Mouse (Mus musculus): ENCODE measurements at regions not wholly inside any gene's neighbourhood (a gene's known extent, or its start where the extent isn't known, plus 50 kb on each side); places are given as distances from the start of the nearest gene placed in this dataset.

- Histone ChIP-seq H3K27ac (ENCODE audit: control insufficient read depth, low read depth, low read length) (no peak overlapping the region), H3K4me3 (ENCODE audit: control insufficient read depth in 1 of 2, insufficient read depth in 1 of 2, low read depth in 2 of 2, low read length in 2 of 2) (no peak overlapping the region), H3K36me3 (ENCODE audit: control insufficient read depth in 1 of 2, insufficient read depth in 2 of 2, low read length in 2 of 2) (no peaks in the 10 kb centered on the region), H3K4me1 (ENCODE audit: control insufficient read depth in 1 of 2, insufficient read depth in 2 of 2, low read length in 2 of 2) (no peaks in the 10 kb centered on the region), H3K9ac (ENCODE audit: control insufficient read depth, low read depth, low read length, poor library complexity, severe bottlenecking) (no peak overlapping the region), H3K27me3 (ENCODE audit: control insufficient read depth in 1 of 2, insufficient read depth in 2 of 2, low read length in 2 of 2) (peaks cover 0 to 1% of the 10 kb centered on the region in 2 experiments; a peak in 2 of 4 replicates), H3K9me3 (replicated peaks; ENCODE audit: insufficient read depth, low read length) (no peaks in the 10 kb centered on the region), H3K79me2 (ENCODE audit: control insufficient read depth, insufficient read depth, low read length, poor library complexity) (no peaks in the 10 kb centered on the region)
- no peak for TF ChIP-seq HCFC1 (IDR thresholded peaks at IDR 0.05; ENCODE audit: low read depth, low read length)
- no peak for TF ChIP-seq UBTF (IDR thresholded peaks at IDR 0.05; ENCODE audit: borderline replicate concordance, insufficient read depth, low read depth, low read length)
- TF ChIP-seq GATA1 (IDR thresholded peaks at IDR 0.05; ENCODE audit: low read depth, low read length), result no peak
- no peak for TF ChIP-seq E2F4 (IDR thresholded peaks at IDR 0.05; ENCODE audit: borderline replicate concordance, low read depth, low read length)
- no peak for TF ChIP-seq ZNF384 (IDR thresholded peaks at IDR 0.05; ENCODE audit: low read depth, low read length)
- no peak for TF ChIP-seq TAL1 (IDR thresholded peaks at IDR 0.05; ENCODE audit: low read length)
- no peak for TF ChIP-seq RCOR1 (IDR thresholded peaks at IDR 0.05; ENCODE audit: low read depth, low read length)
- TF ChIP-seq MAX (IDR thresholded peaks at IDR 0.05; ENCODE audit: low read length), result no peak
- TF ChIP-seq MEF2A (IDR thresholded peaks at IDR 0.05; ENCODE audit: extremely low read depth, insufficient replicate concordance, low read depth, low read length, poor library complexity, severe bottlenecking), result no peak
- TF ChIP-seq ELF1 (IDR thresholded peaks at IDR 0.05; ENCODE audit: low read depth, low read length), result no peak
- TF ChIP-seq EP300 (IDR thresholded peaks at IDR 0.05; ENCODE audit: low read depth in 1 of 2, low read length in 2 of 2), result no peak
- TF ChIP-seq ZKSCAN1 (IDR thresholded peaks at IDR 0.05; ENCODE audit: low read depth, low read length), result no peak
- no peak for TF ChIP-seq ETS1 (IDR thresholded peaks at IDR 0.05; ENCODE audit: low read depth, low read length)
- no peak for TF ChIP-seq TBP (IDR thresholded peaks at IDR 0.05; ENCODE audit: low read depth, low read length)
- no peak for TF ChIP-seq POLR2AphosphoS2 (IDR thresholded peaks at IDR 0.05; ENCODE audit: low read length)
- no peak for TF ChIP-seq CHD2 (IDR thresholded peaks at IDR 0.05; ENCODE audit: low read length)
- TF ChIP-seq NRF1 (IDR thresholded peaks at IDR 0.05; ENCODE audit: insufficient read depth, low read depth, low read length, poor library complexity, severe bottlenecking), result no peak
- TF ChIP-seq USF2 (IDR thresholded peaks at IDR 0.05; ENCODE audit: borderline replicate concordance in 1 of 2, insufficient read depth in 1 of 2, low read depth in 1 of 2, low read length in 2 of 2), result no peak
- DNase-seq (ENCODE audit: low read depth, low spot score), result no peak
These were observed 342.2 kb upstream of the Meox2 start for GRCm38 (mm10) chr12:36766167-36766566.

GRCm38 (mm10) chr12:36780761-36781160, 327.6 kb upstream of the Meox2 start:
- Histone ChIP-seq H3K36me3 (ENCODE audit: control insufficient read depth in 1 of 2, insufficient read depth in 2 of 2, low read length in 2 of 2) (no peaks in the 10 kb centered on the region), H3K4me3 (ENCODE audit: control insufficient read depth in 1 of 2, insufficient read depth in 1 of 2, low read depth in 2 of 2, low read length in 2 of 2) (no peak overlapping the region), H3K9ac (ENCODE audit: control insufficient read depth, low read depth, low read length, poor library complexity, severe bottlenecking) (no peak overlapping the region), H3K79me2 (ENCODE audit: control insufficient read depth, insufficient read depth, low read length, poor library complexity) (no peaks in the 10 kb centered on the region), H3K4me1 (ENCODE audit: control insufficient read depth in 1 of 2, insufficient read depth in 2 of 2, low read length in 2 of 2) (no peaks in the 10 kb centered on the region), H3K27me3 (ENCODE audit: control insufficient read depth in 1 of 2, insufficient read depth in 2 of 2, low read length in 2 of 2) (peaks cover 0 to 2% of the 10 kb centered on the region in 2 experiments; a peak in 2 of 4 replicates), H3K9me3 (replicated peaks; ENCODE audit: insufficient read depth, low read length) (no peaks in the 10 kb centered on the region), H3K27ac (ENCODE audit: control insufficient read depth, low read depth, low read length) (no peak overlapping the region)
- no peak for DNase-seq (ENCODE audit: low read depth, low spot score)
- TF ChIP-seq GABPA (IDR thresholded peaks at IDR 0.05; ENCODE audit: low read depth, low read length), result no peak
- no peak for TF ChIP-seq ETS1 (IDR thresholded peaks at IDR 0.05; ENCODE audit: low read depth, low read length)
- no peak for TF ChIP-seq USF1 (IDR thresholded peaks at IDR 0.05; ENCODE audit: low read depth, low read length)
- no peak for TF ChIP-seq HCFC1 (IDR thresholded peaks at IDR 0.05; ENCODE audit: low read depth, low read length)
- no peak for TF ChIP-seq MYB (IDR thresholded peaks at IDR 0.05; ENCODE audit: low read depth, low read length)
- no peak for TF ChIP-seq UBTF (IDR thresholded peaks at IDR 0.05; ENCODE audit: borderline replicate concordance, insufficient read depth, low read depth, low read length)
- no peak for TF ChIP-seq MEF2A (IDR thresholded peaks at IDR 0.05; ENCODE audit: extremely low read depth, insufficient replicate concordance, low read depth, low read length, poor library complexity, severe bottlenecking)
- TF ChIP-seq ZC3H11A (IDR thresholded peaks at IDR 0.05; ENCODE audit: low read depth, low read length), result no peak
- TF ChIP-seq POLR2AphosphoS2 (IDR thresholded peaks at IDR 0.05; ENCODE audit: low read length), result no peak
- no peak for TF ChIP-seq SMC3 (IDR thresholded peaks at IDR 0.05; ENCODE audit: low read depth, low read length)
- TF ChIP-seq MAZ (IDR thresholded peaks at IDR 0.05; ENCODE audit: low read depth, low read length), result no peak
